Mouse (Mus musculus) liver, postnatal 0 days (tissue): Measurements from ENCODE around the gene Miga1. TPM values are rescaled to one million over a fixed set of nuclear protein-coding genes. Genes with fewer than 3 reads are reported as not detected.

Experiments used
- ATAC-seq: fragments of 200-750 bp; cut with Nextera tagmentation; 2 replicates; pipeline ENCODE4 v1.8.0; 2017; ENCODE audit warnings: mild to moderate bottlenecking, moderate library complexity
- DNase-seq: peaks from one replicate; pipeline ENCODE4 v3.0.0-alpha.2; 2016
- H3K27ac ChIP-seq: fragments of 300-500 bp; sonication (generic); 2 replicates; pipeline ENCODE4 v1.5.1; 2014; ENCODE audit warnings: antibody characterized with exemption, moderate library complexity, mild to moderate bottlenecking, low read depth
- H3K27me3 ChIP-seq: fragments of 300-500 bp; sonication (generic); 2 replicates; pipeline ENCODE4 v1.6.1; 2014; ENCODE audit warnings: low read length, control low read depth, mixed read lengths; ENCODE audit not compliant: insufficient read depth
- H3K36me3 ChIP-seq: fragments of 300-500 bp; sonication (generic); replicated peaks from 2 replicates; pipeline ENCODE4 v1.6.1; 2014; ENCODE audit warnings: mild to moderate bottlenecking, control low read depth, low read length, moderate library complexity, mixed read lengths; ENCODE audit not compliant: insufficient read depth
- H3K4me1 ChIP-seq: fragments of 300-500 bp; sonication (generic); 2 replicates; pipeline ENCODE4 v1.6.1; 2014; ENCODE audit warnings: antibody characterized with exemption, mild to moderate bottlenecking, control low read depth; ENCODE audit not compliant: insufficient read depth
- H3K4me2 ChIP-seq: fragments of 300-500 bp; sonication (generic); 2 replicates; pipeline ENCODE4 v1.6.1; 2014; ENCODE audit warnings: low read depth, mild to moderate bottlenecking, low read length, moderate library complexity, mixed read lengths
- H3K4me3 ChIP-seq: fragments of 300-500 bp; sonication (generic); 2 replicates; pipeline ENCODE4 v1.5.1; 2014; ENCODE audit warnings: low read depth, low read length
- H3K9ac ChIP-seq: fragments of 300-500 bp; sonication (generic); replicated peaks from 2 replicates; pipeline ENCODE4 v1.6.1; 2014; ENCODE audit warnings: mild to moderate bottlenecking, moderate library complexity
- H3K9me3 ChIP-seq: fragments of 300-500 bp; sonication (generic); 2 replicates; pipeline ENCODE4 v1.6.1; 2016; ENCODE audit warnings: mild to moderate bottlenecking, control low read depth, low read length, mixed read lengths
- CTCF ChIP-seq: sonication (generic); IDR thresholded peaks from 2 replicates; pipeline ENCODE4 v1.5.1; 2016; ENCODE audit warnings: antibody characterized with exemption, low read depth
- EP300 ChIP-seq: IDR thresholded peaks from 2 replicates; pipeline ENCODE4 v1.6.1; 2016; ENCODE audit warnings: antibody characterized with exemption, low read depth, mild to moderate bottlenecking
- WGBS: fragments of 180-500 bp; shearing (Covaris S2); extraction: QIAGEN DNeasy Blood & Tissue Kit; methylation state at CpG from one replicate; pipeline ENCODE4 v1.1.7; 2014; ENCODE audit not compliant: insufficient replicate concordance; 5-methylcytosine and 5-hydroxymethylcytosine counted together
- polyA plus RNA-seq: library from polyadenylated mRNA; unstranded; fragments of >200 nt; fragmentation: Nextera tagmentation; extraction: Ambion mirVana; gene quantifications from 2 replicates; pipeline ENCODE4 v1.2.1, GENCODE M21; 2015

Miga1 gene
- 2.6 and 3.2 TPM in 2 replicates for polyA plus RNA-seq

DNA sequence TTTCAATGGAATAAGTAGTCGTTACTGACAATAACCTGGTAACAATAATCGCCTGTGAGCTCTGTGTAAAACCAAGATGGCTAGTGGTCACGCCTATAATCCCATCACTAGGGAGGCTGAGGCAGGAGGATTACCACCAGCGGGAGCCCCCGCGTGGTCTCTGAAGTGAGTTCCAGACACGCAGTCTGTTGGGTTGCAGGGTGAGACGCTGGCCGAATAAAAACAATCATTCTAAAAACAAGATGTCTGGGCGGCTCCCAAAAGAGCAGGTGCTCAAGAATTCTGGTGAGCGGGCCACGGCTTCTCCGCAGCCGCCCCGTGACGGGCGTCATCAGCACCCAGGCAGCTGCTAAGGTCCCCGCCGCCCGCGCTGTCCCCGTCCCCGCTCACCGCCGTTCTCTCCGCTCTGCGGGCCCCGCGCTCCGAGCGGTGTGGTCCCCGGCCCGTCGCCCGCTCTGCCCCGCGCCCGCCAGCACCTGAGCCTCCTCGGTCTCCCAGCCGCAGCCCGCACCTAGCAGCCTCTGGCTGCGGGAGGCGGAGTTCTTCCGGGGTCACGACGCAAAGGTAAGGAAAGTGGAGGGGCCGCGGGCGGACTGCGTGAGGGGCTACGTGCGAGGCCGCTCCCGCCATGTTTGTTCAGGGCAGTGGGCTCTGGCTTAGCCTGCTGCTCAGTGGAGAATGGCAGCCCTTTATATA lies at the start of gene Miga1:
Gene Miga1 (minus strand): TSS at position 546 of the 696 bp plus-strand sequence.
- peak within 1 kb of the TSS; percentile 86 for H3K4me3 ChIP-seq
- DNase-seq (peak; percentile 76), ATAC-seq (peak; percentile 83)
- no peaks in the 10 kb centered on the region for H3K9me3 ChIP-seq
- 2% methylated on average over 53 of the region's 54 CpGs for WGBS
- no peaks in the 10 kb centered on the region for H3K27me3 ChIP-seq
- H3K9ac ChIP-seq, result peak within 1 kb of the TSS; percentile 83
- H3K4me1 ChIP-seq, result peaks cover 4% of the 10 kb centered on the region
- H3K4me2 ChIP-seq, result peak within 1 kb of the TSS; percentile 90
- peak within 1 kb of the TSS; percentile 53 for H3K27ac ChIP-seq
- no peaks in the 10 kb centered on the region; the same call in 1 of the 2 replicates for H3K36me3 ChIP-seq
- no peak for TF ChIP-seq EP300
- TF ChIP-seq CTCF, result no peak

DNA sequence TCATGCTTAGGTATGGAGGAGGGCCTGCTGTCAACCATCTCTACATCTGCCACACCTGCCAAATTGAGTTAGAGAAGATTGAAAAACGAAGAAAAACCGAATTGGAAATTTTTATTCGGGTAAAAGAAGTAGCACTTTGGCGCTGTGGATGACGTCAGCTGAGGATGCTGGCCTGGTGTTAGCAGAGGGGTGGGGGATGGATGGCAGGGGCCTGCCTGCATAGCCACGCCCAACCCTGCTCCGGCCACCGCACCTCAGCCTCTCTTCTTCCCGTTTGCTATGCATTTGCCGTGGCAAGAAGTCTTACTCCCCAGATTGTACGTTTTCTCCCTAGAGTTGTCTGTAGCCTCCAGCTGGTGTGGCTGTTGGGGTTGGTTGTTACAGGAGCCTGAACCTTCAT lies 43.9 kb upstream of the Miga1 start:
- no peak for TF ChIP-seq CTCF
- no peak for TF ChIP-seq EP300
- no peak for ATAC-seq
- H3K4me3 ChIP-seq, result no peak overlapping the region
- H3K36me3 ChIP-seq, result peaks cover 50% of the 10 kb centered on the region
- H3K9me3 ChIP-seq, result no peaks in the 10 kb centered on the region
- no peak for DNase-seq
- no peaks in the 10 kb centered on the region for H3K27me3 ChIP-seq
- H3K4me1 ChIP-seq, result no peaks in the 10 kb centered on the region
- no peak overlapping the region for H3K27ac ChIP-seq
- no peak overlapping the region for H3K9ac ChIP-seq
- WGBS, result 79% methylated on average over 11 of the region's 11 CpGs
- H3K4me2 ChIP-seq, result no peak overlapping the region

DNA sequence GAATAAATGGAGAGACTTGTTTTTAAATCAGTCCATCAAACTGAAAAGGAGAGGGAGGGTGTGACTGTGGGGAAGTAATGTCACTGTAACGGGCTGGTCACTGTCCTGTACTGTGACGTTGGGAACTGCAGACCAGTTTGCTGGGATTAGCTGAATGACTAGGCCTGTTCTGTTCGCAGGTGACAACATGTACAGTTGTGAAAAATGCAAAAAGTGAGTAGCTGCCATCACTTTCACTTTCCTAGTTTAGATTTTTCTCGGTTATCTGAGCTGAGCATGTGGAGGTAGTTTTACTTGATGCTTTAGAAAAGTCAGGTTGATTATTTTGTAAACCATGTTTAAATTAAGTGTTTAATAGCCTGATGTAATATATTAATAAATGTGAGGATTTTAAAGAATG lies 35.9 kb upstream of the Miga1 start:
- H3K27ac ChIP-seq, result no peak overlapping the region
- no peak for ATAC-seq
- no peak for TF ChIP-seq EP300
- TF ChIP-seq CTCF, result no peak
- no peaks in the 10 kb centered on the region for H3K9me3 ChIP-seq
- no peak for DNase-seq
- no peak overlapping the region for H3K4me3 ChIP-seq
- 87% methylated on average over 4 of the region's 4 CpGs for WGBS
- no peak overlapping the region for H3K4me2 ChIP-seq
- H3K4me1 ChIP-seq, result no peaks in the 10 kb centered on the region
- no peaks in the 10 kb centered on the region for H3K27me3 ChIP-seq
- H3K9ac ChIP-seq, result no peak overlapping the region
- peaks cover 72% of the 10 kb centered on the region for H3K36me3 ChIP-seq

DNA sequence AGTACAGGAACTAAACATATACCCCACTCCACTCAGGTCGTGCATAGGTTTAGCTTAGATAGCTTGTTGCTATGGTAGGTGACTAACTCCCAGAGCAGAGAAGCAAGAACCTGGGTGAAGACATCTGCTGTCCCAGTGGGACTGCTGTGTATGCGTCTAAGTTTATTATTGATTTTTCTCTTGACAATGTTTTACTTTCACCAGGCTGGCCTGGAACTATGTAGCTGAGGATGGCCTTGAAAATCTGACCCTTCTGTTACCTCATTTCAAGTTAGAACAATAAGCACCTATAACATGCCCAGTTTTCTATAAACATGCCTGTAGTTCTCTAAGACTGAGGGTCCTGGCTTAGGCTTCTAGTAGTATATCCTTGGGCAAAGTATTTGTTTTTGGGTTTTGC lies 24.0 kb upstream of the Miga1 start:
- DNase-seq (no peak), ATAC-seq (peak; percentile 80)
- Histone ChIP-seq H3K9ac (no peak overlapping the region), H3K36me3 (peaks cover 65% of the 10 kb centered on the region), H3K4me3 (no peak overlapping the region), H3K27me3 (no peaks in the 10 kb centered on the region), H3K9me3 (no peaks in the 10 kb centered on the region), H3K4me1 (no peaks in the 10 kb centered on the region), H3K27ac (0 out of 2 replicates have a peak overlapping the region, but pooled peaks have one; percentile 29), H3K4me2 (no peak overlapping the region)
- 75% methylated on average over 2 of the region's 2 CpGs for WGBS
- TF ChIP-seq EP300 (no peak), CTCF (no peak)

DNA sequence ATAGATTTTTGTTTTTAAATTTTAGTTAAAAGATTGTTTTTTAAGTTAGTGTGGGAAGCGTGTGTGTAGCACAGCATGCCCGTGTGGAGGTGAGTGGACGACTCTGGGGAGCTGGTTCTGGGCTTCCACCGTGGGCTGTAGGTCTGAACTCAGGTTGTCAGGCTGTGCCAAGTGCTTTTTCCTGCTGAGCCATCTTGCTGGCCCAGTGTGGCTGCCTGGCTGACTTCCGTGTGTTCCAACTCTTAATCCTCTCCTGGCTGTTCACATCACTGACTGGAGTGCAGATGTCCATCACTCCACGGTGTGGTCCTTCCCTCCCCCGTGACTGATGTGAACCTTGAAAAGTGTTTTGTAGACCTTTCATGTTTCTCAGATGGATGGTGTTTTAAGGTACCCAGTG lies 18.9 kb upstream of the Miga1 start:
- H3K4me1 ChIP-seq, result peaks cover 13% of the 10 kb centered on the region
- ATAC-seq, result no peak

DNA sequence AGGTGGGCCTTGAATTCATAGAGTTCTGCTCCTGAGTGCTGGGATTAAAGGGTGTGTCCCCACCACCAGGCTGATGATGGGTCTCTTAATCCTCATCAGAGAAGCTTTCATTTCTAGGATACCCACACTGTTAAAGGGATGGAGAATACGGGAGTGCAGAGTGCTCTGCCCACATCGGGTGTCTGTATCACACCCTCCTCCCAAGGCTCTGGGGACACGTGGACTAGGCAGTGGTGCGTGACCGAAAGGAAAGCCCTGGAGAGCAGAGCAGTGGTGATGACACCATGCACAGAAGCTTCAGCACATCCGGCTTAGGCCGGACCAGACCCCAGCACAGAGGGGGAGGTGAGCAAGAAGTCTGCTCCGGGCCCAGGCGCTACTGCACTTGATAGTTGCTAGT lies 16.5 kb upstream of the Miga1 start:
- no peak overlapping the region for H3K27ac ChIP-seq
- H3K9me3 ChIP-seq, result no peaks in the 10 kb centered on the region
- no peak overlapping the region for H3K4me2 ChIP-seq
- peaks cover 24% of the 10 kb centered on the region for H3K4me1 ChIP-seq
- no peak for ATAC-seq
- peaks cover 19% of the 10 kb centered on the region for H3K36me3 ChIP-seq
- H3K27me3 ChIP-seq, result no peaks in the 10 kb centered on the region
- H3K4me3 ChIP-seq, result no peak overlapping the region
- 78% methylated on average over 9 of the region's 9 CpGs for WGBS
- DNase-seq, result no peak
- no peak overlapping the region for H3K9ac ChIP-seq
- TF ChIP-seq CTCF (no peak), EP300 (no peak)

More for the DNA sequence above, 18.9 kb upstream of the Miga1 start:
- Histone ChIP-seq H3K4me3 (no peak overlapping the region), H3K27ac (no peak overlapping the region), H3K9ac (no peak overlapping the region), H3K4me2 (no peak overlapping the region), H3K27me3 (no peaks in the 10 kb centered on the region), H3K9me3 (no peaks in the 10 kb centered on the region), H3K36me3 (peaks cover 33% of the 10 kb centered on the region)
- DNase-seq, result no peak
- TF ChIP-seq EP300, result no peak
- TF ChIP-seq CTCF, result no peak
- 83% methylated on average over 7 of the region's 7 CpGs for WGBS
